Mouse (Mus musculus) gastrocnemius, adult 8-10 months (tissue): ENCODE results near the gene Nr2f6. TPM values are rescaled to one million over a fixed set of nuclear protein-coding genes. Genes with fewer than 3 reads are reported as not detected.

ENCODE experiments used
- DNase-seq, 2 experiments: peaks; one replicate each; pipeline ENCODE4 v3.0.0; 2022; ENCODE audit warnings: low spot score in 2 of 2
- total RNA-seq, 4 experiments: library from RNA; stranded (reverse); gene quantifications; 2 replicates each; pipeline ENCODE4 v1.2.4; 2022

Gene Nr2f6
- 10 to 100 TPM; 19.9 to 23.3 (median 20.9) TPM for total RNA-seq

DNA sequence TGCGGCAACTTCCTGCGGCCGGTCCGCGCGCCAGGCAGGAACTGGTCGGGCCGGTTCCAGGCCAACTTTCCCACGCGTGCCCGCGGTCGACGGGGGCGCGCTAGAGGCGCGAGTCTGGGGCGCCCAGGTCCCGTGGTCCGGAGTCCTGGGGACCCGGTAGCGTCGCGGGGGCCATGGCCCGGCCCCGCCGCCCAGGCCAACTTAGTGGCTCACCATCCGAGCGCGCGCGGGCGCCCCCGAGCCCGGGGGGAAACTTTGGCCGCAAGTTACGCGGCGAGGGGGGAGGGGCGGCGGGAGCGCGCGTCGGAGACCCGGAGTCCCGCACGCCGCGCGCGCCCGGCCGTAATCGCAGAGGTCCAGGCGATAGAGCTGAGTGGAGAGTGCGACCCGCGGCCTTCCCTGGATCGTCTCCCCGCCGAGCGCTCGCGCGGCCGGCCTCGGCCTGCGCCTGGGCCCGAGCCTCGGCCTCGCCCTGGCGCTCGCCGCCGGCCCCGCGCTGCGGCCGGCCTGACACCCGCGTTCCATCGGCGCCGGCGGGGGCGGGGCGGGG is at the start of gene Nr2f6:
TSS of gene Nr2f6 (minus strand) at position 540 of the 550 bp plus-strand sequence.
- DNase-seq: peak in 1 of 2 experiments; percentile 58

DNA sequence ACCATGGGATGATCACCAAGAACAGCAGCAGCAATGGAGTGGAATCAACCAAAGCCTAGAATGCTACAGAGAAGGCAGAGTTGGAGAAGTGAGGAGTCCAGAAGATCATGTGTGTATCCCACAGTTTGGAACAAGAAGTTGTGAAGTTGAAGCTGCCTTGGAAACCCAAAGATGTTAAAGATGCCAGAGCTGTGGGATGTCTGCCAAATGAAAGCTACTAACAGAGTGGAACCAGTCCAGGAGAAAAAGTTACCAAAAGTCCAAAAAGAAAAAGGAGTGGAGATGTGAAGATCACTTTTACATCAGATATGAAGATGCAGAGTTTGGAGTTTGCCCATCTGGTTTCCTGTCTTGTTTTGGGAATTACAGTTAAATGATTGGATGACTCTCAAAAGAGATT is 40.4 kb upstream of the Nr2f6 start:
- no peak for DNase-seq

DNA sequence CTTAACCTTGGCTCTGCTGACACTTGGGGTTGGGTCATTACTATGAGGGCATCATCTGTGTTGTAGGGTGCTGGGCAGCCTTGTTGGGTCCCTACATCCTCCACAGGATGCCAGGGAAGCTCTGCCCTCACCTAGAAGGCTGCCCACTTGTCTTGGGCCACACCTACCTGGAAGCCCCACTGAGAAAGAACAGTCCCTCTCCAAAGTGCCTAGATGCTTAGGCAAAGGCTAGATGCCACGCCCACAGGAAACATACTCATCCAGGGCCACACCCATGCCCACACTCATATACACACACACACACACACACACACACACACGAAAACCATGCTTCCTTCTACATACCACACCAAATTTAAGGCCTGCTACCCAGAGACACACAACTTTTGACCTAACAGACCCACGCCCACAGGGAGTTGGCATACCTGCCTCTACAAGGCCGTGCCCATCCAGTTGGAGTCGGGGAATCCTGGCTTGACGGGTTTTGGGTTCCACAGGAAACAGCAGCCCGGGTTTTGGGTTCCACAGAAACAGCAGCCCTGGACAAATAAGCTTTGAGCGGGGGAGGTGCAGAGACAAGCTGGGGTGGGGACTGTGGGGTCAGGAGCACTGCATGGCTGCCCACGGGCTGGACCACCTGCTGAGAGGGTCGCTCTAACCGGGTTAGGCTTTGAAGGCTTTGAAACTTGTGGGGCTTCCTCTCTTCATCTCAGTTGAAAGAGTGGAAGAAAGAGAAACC is 29.9 kb upstream of the Nr2f6 start:
- no peak for DNase-seq

DNA sequence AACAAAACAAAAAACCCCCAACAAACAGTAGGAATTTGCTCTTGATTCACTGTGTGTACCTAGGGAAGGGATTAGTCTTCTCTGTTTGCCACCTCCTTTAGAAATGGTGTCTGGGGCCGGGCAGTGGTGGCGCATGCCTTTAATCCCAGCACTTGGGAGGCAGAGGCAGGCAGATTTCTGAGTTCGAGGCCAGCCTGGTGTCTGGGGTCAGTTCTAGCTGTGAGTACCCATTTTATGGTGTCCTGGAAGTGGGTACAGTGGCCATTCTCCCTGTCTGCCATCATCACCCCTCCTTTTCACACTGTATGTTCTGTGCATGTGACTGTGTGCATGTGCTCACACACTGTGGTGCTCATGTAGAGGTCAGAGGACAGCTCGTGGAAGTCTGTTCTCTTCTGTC is 26.5 kb upstream of the Nr2f6 start:
- peak in 1 of 2 experiments; percentile 2 for DNase-seq

DNA sequence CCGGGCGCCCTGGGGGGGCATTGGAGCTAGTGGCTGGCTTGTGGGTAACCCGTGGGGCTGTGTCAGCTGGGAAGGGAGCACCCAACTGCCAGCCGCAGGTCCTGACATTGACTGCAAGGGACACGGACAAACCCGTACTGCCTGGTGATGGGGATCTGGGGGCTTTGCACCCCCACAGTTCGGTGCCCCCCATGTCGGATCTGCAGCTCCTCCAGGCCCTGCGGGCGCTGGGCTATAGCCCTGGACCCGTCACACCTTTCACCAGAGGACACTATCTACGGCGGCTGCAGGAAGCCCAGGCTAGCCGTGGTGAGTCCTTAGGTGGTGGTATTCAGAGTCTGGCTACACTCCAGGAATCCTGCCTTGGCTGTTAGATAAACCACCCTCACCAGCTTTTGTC is 25.7 kb upstream of the Nr2f6 start:
- DNase-seq: no peak

DNA sequence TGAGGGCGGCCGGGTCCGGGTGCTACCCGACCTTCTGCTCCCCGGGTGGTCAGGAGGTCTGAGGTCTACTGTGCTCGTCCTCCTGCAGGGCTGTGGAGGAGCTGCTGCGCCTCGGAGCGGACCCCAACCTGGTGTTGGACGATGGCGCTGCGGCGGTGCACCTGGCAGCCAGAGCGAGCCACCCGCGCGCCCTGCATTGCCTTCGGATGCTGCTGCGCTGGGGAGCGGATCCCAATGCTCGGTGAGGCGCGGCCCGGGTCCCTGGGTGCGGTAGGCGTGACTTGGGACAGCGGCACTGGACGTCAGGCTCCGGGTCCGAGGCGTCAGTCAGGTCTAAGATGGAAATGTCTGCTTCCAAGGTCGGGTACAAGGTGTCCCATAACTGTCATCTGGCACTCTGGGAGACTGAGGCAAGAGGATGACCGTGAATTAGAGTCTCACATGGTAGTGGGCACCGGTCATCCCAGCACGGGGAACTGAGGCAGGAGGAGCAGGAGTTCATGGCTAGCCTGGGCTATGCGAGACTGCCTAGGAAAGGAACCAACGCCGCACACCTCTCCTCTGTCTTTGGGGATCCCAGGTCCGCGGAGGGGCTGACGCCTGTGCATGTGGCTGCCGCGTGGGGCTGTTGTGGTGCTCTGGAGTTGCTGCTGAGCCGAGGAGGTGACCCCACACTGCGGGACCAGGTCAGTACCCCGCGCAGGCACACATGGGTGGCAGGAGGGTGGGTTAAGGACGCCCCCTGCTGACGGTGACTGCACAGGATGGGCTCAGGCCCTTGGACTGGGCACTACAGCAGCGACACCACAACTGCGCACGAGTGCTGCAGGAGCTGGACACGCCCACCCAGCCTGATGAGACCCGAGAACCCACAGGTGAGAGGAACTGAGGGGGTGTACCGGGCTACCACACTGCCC is 24.6 kb upstream of the Nr2f6 start:
- peak in 1 of 2 experiments; percentile 42 for DNase-seq

DNA sequence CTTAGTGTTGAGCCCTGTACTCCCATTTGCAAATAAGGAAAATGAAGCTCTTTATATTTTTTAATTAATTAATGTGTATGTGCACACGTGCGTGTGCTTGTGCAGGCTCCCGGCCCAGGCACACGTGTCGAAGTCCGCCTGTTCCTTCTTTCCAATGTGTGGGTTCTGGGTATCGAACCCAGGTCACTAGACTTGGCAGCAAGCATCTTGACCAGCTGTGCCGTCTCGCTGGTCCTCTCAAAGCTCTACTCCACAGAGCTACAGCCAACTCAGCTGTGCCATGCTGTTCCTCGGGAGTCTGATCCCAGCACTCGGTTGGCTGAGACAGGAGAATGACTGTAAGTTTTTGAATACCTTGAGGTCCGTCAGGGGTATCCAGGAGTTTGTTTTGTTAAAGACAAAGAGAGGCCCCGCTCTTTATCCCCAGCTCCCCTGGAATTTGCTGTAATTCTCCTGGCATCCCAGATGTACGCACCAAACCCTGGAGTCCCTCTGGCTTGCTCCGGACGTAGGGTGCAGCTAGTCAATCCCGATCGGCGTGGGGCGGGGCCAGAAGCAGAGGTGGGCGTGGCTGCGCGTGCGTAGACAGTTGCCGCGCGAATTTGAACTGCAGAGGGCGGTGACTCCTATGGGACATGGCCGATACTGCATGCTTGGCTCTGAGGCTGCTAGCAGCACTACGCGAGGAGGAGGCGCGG is 23.8 kb upstream of the Nr2f6 start, which contains the start of gene Ankle1:
TSS of gene Ankle1 (plus strand) at position 610 of the 698 bp plus-strand sequence.
- DNase-seq: peak; percentile 93 to 96

DNA sequence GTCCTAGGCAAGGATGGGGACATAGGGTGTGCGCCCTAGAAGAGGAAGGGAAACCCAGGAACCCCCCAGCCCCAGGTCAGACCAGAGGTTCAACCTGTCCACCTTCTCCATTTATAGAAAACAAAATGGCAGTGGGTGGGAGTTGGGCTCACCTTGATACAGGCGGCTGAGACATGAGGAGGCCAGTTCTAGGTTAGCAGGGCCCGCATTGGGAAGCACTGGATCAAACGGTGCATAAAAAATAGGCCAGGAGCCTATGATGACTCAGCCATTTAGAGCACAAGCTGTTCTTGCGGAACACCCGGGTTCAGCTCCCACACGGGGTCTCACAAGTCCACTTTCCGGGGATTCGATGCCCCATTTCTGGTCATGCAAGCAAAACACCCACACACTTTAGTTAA is 23.2 kb upstream of the Nr2f6 start:
- DNase-seq: peak in 1 of 2 experiments; percentile 2

DNA sequence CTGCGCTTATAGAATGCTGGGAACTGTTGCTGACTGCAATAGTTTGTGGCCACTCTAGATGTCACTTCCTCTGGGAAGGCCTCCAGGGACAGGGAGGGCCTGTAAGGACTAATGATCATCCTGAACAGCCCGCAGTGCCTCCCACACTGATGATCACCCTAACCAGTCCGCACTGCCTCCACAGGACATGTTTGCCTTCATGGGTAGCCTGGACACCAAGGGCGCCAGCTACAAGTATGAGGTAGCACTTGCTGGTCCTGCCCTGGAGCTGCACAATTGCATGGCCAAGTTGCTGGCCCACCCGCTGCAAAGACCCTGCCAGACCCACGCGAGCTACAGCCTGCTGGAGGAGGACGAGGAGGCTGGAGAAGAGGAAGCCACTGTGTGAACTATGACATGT is 22.3 kb upstream of the Nr2f6 start:
- DNase-seq: peak in 1 of 2 experiments; percentile 2

DNA sequence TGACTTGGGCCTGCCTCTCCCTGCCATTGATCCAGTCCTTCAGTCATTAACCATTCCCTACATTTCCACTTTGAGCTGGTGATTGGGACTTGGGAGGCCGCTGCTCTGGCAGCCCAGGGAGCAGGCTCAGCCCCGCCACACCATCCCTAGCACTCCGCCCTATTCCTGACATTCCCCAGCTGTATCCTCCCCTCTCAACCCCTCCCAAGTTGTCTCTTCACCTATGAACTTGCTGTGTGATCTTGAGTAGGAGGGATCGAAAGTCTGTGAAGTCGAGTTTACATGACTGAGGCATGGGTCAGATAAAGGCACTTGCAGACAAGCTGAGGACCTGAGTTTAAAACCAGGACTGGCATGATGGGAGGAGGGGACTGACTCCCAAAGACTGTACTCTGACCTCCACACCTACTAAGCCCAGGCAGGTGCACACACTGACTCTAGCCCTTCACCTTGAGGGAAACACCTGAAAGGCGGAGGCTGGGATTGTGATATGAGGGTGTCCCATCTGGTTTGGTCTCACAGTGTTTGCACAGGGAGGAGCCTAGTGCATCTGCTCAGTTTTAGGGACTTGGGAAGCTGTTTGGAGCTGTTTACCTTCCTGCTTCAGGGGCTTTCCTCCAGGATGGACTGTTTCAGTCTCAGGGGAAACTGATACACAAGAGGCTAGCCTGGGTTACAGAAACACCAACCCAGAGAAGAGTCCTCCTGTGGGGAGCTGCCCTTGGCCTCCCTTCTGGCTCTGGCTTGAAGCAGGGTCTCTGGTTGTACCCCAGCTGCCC is 21.5 kb upstream of the Nr2f6 start:
- peak in 1 of 2 experiments; percentile 1 for DNase-seq

DNA sequence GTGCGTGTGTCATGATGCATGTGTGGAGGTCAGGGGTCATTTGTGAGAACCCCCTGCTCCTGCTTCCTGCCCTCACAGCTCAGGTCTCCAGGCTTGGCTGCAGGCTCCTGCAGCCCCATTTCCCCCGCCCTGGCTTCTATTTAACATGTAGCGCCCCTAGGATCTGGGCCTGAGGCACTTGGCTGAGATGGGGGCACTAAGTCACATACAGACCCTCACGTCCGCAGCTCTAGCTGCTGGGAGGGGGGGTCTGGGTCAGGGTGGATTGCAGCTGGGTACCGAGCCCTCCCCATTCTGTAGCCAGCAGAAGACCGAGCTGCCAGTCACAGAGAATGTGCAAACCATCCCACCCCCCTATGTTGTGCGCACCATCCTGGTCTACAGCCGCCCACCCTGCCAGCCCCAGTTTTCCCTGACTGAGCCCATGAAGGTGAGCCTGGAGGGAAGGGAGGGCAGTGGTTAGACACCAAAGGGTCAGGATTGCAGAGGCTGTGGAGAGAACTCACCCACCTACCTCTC is 20.7 kb upstream of the Nr2f6 start:
- DNase-seq: peak in 1 of 2 experiments; percentile 1

DNA sequence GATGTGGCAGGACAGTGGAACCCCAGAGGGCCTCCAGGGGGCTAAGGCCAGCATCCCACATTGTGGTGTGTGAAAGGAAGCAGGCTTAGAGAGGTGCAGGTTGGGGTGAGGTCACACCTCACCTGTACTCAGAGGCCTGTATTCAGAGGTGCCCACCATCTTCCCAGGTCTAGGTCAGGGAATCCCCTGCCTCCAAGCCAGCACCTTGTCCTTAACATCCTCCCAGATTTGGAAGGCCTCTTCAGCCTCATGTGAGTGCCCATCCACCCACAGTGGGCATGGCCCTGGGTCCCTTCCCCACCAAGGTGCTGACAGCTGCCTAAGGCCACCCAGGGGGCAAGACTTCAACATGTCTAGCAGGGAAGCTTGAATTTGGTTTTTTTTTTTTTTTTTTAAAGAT is 19.7 kb upstream of the Nr2f6 start:
- DNase-seq: peak in 1 of 2 experiments; percentile 1

DNA sequence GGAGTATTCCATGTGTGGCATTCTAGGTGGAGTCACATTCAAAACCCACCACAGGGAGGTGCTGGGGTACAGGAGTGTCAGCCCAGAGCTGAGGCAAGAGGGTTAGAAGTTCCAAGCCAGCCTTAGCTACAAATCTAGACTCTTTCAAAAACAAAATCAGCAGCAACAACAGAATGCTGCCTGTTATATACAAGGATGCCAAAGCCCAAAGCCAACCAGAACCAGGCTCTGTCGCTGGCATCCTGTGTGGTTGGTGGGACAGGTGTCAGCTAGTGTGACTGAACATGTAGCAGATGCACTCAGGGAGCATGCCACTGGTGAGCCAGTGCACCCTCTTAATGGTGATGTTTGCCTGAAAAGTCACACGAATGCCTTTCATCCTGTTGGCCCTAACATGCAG is 19.1 kb upstream of the Nr2f6 start:
- no peak for DNase-seq

DNA sequence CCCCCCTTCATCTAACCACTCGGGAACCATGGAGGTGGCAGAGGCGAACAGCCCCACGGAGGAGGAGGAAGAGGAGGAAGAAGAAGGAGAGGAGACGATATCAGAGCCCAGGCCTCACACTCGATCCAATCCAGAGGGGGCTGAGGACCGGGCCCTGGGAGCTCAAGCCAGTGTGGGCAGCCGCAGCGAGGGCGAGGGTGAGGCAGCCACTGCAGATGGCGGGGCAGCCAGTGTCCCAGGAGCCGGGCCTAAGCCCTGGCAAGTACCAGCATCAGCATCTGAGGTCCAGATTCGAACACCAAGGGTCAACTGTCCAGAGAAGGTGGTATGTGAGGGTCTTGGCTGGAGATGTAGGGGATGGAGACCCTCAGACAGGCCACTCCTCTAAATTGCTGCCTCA is 15.9 kb upstream of the Nr2f6 start:
- no peak for DNase-seq

DNA sequence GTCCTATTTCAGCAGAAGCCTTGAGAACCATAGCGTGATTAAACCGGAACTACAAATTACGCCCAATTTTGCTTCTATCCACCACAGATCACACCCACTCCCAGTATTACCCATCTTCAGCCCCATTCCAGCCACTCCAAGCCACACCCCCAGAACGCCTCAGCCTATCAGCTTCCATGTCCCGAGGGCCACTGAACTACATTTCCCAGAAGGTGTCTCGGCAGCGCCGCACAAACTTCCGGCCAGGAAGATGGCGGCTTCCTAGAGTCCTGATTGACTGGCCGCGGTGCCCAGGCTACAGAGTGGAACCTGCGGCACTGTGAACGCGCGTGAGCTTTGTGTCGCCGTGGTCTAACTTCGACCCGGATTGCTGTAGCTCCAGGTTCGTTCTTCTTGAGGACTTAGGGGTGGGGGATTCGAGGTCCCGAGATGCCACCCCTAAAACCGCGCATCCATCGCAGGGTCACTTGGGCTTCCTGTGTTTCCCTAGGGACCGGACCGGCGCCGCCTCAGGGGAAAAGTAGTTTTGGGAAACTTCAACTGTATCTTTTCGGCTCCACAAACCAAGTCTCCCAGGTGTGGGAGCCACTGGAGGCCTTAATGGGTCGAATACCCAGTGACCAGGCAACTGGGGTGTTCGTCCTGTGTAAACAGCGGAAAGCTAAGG is 15.0 kb upstream of the Nr2f6 start, which contains the start of gene Babam1:
TSS of gene Babam1 (plus strand) at position 223 of the 667 bp plus-strand sequence.
- peak; percentile 89 to 92 for DNase-seq

DNA sequence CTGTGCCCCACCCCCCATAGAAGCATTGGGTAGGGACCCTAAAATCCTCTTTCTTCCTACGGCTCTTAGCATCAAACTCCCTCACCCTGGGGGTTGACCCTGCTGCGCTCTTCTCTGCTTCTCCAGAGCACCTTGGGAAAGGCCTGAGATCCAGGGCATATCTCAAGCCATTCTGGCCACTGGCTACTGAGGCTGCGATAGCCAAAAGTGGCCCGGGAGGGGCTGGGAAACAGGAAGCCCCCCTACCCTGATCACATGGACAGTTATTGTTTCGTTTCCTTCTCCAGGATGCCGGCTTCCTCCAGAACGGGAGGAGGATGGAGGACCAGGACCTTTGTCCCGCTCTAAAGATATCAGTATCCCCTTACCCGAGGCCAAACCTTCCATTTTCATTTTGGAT is 13.9 kb upstream of the Nr2f6 start, which contains the start of gene Ushbp1:
TSS of gene Ushbp1 (minus strand) at position 174 of the 400 bp plus-strand sequence.
- DNase-seq: no peak

DNA sequence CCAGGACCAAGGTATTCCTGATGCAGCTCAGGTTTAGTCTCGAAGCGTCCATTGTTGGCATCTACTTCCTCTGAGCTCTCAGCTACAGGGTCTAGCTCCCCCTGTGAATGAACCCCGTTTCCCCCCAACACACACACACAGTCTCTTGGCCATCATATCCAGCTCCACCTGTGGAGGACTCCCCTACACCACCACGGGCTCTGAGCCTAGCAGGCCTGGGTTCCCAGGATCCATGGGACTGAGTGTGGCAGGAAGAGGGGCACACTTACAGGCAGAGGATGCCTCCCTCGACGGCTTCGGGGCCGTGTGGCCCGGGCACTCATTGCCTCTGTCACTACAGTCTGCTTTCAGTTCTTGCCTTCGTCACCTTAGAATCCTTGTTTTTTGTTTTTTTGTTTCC is 13.3 kb upstream of the Nr2f6 start:
- no peak for DNase-seq

DNA sequence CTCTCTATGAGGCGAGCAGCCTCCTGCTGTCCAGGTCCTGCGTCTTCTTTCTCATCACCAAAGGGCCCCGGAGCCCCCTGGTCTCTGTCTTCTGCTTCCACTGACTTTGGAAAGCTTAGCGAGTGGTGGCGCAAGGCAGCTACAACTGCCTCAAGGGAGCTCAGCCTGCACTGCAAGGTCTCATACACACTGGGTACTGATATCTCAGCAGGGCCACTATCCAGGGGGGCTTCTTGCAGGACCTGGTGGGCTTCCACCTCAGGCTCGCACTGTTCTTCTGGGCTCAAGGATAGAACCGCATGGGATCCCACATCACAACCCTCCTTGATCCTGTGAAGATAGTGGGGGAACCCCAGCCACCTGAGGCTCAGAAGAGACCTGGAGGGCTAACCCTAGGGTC is 12.7 kb upstream of the Nr2f6 start:
- DNase-seq: no peak

DNA sequence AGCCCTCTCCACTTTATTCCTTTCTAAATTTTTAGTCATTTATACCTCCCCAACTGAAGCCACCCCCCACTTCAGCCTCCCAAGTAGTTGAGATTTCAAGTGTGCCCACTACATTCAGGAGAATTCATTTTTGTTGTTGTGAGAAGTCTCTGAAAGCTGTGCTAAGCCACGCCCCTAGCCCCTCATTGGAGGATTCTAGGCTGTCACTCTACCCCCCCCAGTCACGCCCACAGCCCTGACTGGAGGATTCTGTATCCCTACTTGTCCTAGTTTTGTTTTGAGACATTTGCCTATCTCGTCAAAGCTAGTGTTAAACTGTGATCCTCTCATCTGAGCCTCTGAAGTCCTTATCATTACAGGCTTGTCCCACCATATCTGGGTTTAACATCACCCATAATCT is 11.1 kb upstream of the Nr2f6 start:
- DNase-seq: no peak

DNA sequence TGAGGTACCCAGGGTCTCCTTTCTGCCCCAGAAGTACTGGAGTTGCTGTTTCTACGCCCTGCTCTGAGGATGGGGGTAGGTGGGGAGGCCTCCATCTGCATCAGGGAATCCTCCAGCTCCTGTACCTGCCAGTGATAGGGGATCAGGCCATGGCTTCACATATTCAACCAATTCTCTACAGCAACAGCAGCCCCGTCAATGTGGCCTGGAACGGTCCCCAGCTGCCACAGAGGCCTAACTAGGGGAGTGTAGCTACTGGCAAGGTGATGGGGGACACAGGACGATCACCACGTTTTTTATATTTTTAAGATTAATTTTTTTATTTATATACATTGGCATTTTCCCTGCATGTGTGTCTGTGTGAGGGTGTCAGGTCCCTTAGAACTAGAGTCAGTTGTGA is 10.6 kb upstream of the Nr2f6 start:
- no peak for DNase-seq
